Mouse (Mus musculus): ENCODE measurements around the gene Ubd. TPM values are rescaled to one million over a fixed set of nuclear protein-coding genes. Genes with fewer than 3 reads are reported as not detected.

The Ubd gene
- polyA plus RNA-seq, 1 experiment: 1.5 TPM

DNA sequence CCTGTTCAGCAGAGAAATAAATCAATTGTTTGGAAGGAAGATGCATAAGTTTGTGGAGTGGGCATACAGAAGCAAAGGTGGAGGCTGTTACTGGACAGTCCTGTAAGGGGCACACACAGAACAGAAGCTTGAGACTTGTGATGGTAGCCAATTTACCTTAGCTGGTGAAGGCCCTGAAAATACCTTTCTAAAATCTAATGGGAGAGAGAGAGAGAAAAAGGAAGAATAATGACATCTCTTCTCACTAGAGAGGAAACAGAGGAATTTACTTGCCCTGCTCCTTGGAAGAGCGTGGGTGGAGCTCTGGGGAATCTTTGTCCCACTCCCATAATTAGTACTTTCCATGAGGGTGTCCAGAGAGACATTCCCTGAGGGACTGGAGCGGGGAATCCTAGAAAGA is 7.2 kb downstream of the Ubd start, which contains the start of gene Olfr94:
Olfr94 (minus strand) TSS at position 101 of the 400 bp plus-strand sequence.
- Histone ChIP-seq H3K4me1 (ENCODE audit: control insufficient read depth, insufficient read depth, insufficient read length) (no peaks in the 10 kb centered on the region), H3K27ac (ENCODE audit: insufficient read depth, low read length) (no peak within 1 kb of the TSS), H3K4me3 (ENCODE audit: extremely low read depth, insufficient read depth, insufficient read length) (no peak within 1 kb of the TSS), H3K27me3 (ENCODE audit: control insufficient read depth, insufficient read depth, low read length) (peaks cover 4% of the 10 kb centered on the region), H3K36me3 (ENCODE audit: control insufficient read depth, insufficient read depth, low read length) (no peaks in the 10 kb centered on the region)
- no peak for DNase-seq (ENCODE audit: low read depth in 1 of 2, low spot score in 2 of 2)
- TF ChIP-seq CTCF (IDR thresholded peaks at IDR 0.05; ENCODE audit: extremely low read depth, insufficient read depth, insufficient read length, insufficient replicate concordance) (no peak), POLR2A (IDR thresholded peaks at IDR 0.05; ENCODE audit: low read depth, low read length) (no peak)
- 79% methylated on average over 2 of the region's 2 CpGs for WGBS

DNA sequence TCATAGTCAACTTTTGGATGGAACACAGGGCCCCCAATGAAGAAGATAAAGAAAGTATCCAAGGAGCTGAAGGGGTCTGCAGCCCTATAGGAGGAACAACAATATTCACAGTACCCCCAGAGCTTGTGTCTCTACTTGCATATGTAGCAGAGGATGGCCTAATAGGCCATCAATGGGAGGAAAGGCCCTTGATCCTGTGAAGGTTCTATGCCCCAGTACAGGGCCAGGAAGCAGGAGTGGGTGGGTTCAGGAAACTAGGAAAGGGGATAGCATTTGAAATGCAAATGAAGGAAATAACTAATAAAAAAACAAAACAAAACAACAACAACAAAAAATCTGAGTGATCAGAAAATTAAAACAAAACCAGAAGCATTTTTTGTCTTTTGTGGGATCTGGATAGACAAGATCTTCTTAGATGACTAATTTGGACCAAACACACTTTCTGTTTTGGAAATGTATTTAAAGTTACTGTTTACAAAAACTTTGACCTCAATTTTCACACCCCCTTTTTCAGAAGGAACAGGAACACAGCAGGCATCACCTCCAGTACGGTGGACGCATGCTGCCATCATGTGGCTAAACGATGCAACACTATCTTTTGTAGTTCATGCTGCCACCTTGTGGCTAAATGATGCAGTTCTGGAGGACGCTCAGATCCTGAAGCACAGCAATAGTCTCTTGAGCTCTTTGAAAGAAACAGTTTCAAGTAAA is 9.7 kb downstream of the Ubd start:
- Histone ChIP-seq H3K4me1 (ENCODE audit: control insufficient read depth, insufficient read depth, insufficient read length) (no peaks in the 10 kb centered on the region), H3K27ac (ENCODE audit: insufficient read depth, low read length) (no peak overlapping the region), H3K4me3 (ENCODE audit: extremely low read depth, insufficient read depth, insufficient read length) (no peak overlapping the region), H3K27me3 (ENCODE audit: control insufficient read depth, insufficient read depth, low read length) (no peaks in the 10 kb centered on the region), H3K36me3 (ENCODE audit: control insufficient read depth, insufficient read depth, low read length) (no peaks in the 10 kb centered on the region)
- TF ChIP-seq CTCF (IDR thresholded peaks at IDR 0.05; ENCODE audit: extremely low read depth, insufficient read depth, insufficient read length, insufficient replicate concordance) (peak; percentile 90; the same call in 1 of the 2 replicates), POLR2A (IDR thresholded peaks at IDR 0.05; ENCODE audit: low read depth, low read length) (no peak)
- 4% methylated on average over 4 of the region's 4 CpGs for WGBS
- DNase-seq (ENCODE audit: low read depth in 1 of 2, low spot score in 2 of 2): peak; percentile 26 to 53

DNA sequence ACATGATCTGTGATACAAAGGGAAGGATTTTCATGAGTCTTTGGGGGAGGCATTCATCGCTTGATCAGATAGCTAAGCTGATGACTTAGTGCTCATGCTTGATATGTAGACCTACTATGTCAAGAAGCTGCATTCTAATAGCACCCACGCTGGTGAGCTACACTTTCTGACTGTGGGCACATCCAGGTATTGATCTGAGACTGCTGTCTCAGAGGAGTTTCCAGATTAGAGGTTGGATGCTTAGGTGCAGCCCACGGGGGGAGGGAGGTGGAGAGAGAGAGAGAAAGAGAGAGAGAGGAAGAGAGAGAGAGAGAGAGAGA is 10.2 kb downstream of the Ubd start:
- no peaks in the 10 kb centered on the region for H3K36me3 ChIP-seq (ENCODE audit: control insufficient read depth, insufficient read depth, low read length)
- no peaks in the 10 kb centered on the region for H3K4me1 ChIP-seq (ENCODE audit: control insufficient read depth, insufficient read depth, insufficient read length)
- no peak for DNase-seq (ENCODE audit: low read depth in 1 of 2, low spot score in 2 of 2)
- no peak for TF ChIP-seq POLR2A (IDR thresholded peaks at IDR 0.05; ENCODE audit: low read depth, low read length)
- no peak for TF ChIP-seq CTCF (IDR thresholded peaks at IDR 0.05; ENCODE audit: extremely low read depth, insufficient read depth, insufficient read length, insufficient replicate concordance)
- H3K27me3 ChIP-seq (ENCODE audit: control insufficient read depth, insufficient read depth, low read length): no peaks in the 10 kb centered on the region
- H3K4me3 ChIP-seq (ENCODE audit: extremely low read depth, insufficient read depth, insufficient read length): no peak overlapping the region
- 32% methylated on average over 3 of the region's 3 CpGs for WGBS
- H3K27ac ChIP-seq (ENCODE audit: insufficient read depth, low read length): no peak overlapping the region

DNA sequence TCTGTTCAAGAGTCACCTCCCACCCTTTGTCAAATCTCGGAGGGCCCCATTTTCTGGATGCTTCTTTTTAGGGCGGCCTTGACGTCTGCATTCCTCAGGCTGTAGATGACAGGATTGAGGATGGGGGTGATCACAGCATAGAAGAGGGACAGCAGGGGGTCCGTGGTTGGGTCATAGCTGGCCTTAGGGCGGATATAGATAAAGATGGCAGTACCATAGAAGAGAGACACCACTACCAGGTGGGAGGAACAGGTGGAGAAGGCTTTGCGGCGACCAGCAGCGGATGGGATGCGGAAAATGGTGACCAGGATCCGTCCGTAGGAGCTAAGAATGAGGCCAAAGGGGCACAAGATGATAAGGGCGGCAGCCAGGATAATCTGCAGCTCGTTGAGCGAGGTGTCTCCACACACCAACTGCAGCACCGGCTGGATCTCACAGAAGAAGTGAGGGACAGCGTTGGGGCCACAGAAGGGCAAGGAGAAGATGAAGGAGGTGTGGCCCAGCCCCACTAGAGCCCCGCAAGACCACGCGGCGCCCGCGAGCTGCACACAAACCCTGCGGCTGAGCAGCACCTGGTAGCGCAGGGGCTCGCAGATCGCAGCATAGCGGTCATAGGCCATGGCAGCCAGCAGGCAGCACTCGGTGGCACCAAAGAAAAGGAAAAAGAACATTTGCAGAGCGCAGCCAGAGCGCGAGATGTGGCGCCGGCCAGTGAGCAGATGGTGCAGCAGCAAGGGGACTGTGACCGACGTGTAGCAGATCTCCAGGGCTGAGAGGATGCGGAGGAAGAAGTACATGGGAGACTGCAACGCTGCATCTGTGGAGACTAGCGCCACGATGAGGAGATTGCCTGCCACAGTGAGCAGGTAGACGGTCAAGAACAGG is 17.4 kb downstream of the Ubd start:
- WGBS: 24% methylated on average over 40 of the region's 40 CpGs
- Histone ChIP-seq H3K4me3 (ENCODE audit: extremely low read depth, insufficient read depth, insufficient read length) (no peak overlapping the region), H3K4me1 (ENCODE audit: control insufficient read depth, insufficient read depth, insufficient read length) (no peaks in the 10 kb centered on the region), H3K27me3 (ENCODE audit: control insufficient read depth, insufficient read depth, low read length) (no peaks in the 10 kb centered on the region), H3K36me3 (ENCODE audit: control insufficient read depth, insufficient read depth, low read length) (no peaks in the 10 kb centered on the region), H3K27ac (ENCODE audit: insufficient read depth, low read length) (no peak overlapping the region)
- TF ChIP-seq CTCF (IDR thresholded peaks at IDR 0.05; ENCODE audit: extremely low read depth, insufficient read depth, insufficient read length, insufficient replicate concordance) (no peak), POLR2A (IDR thresholded peaks at IDR 0.05; ENCODE audit: low read depth, low read length) (no peak)
- no peak for DNase-seq (ENCODE audit: low read depth in 1 of 2, low spot score in 2 of 2)

DNA sequence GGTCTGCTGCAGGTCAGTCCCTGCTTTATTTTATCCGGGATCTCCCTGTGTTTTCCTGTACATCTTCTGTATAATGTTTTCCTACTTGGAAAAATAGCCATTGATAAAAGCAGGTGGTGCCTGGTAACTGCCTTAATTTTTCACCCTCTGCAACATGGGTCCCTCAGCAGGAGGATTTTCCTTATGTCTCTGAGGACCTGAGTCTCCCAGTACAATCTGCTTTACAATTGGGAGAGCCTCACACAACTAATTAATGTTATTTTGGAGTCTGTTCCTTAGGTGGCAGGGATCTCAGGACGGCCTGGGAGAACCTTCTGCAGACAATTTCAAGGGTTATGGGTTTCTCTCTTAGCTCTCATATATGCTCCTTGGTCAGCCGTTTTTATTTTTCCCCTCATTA is 19.3 kb downstream of the Ubd start, which contains the start of gene Olfr95:
Olfr95 (minus strand) TSS at position 101 of the 400 bp plus-strand sequence.
- DNase-seq (ENCODE audit: low read depth in 1 of 2, low spot score in 2 of 2): no peak
- WGBS: 75% methylated on average over 3 of the region's 3 CpGs
- H3K27me3 ChIP-seq (ENCODE audit: control insufficient read depth, insufficient read depth, low read length): no peaks in the 10 kb centered on the region

GRCm38 (mm10) chr17:37218486-37218885 is 24.8 kb downstream of the Ubd start:
- Histone ChIP-seq H3K36me3 (ENCODE audit: control insufficient read depth, insufficient read depth, low read length) (no peaks in the 10 kb centered on the region), H3K4me3 (ENCODE audit: extremely low read depth, insufficient read depth, insufficient read length) (no peak overlapping the region), H3K4me1 (ENCODE audit: control insufficient read depth, insufficient read depth, insufficient read length) (no peaks in the 10 kb centered on the region), H3K27ac (ENCODE audit: insufficient read depth, low read length) (no peak overlapping the region), H3K27me3 (ENCODE audit: control insufficient read depth, insufficient read depth, low read length) (no peaks in the 10 kb centered on the region)
- no peak for TF ChIP-seq CTCF (IDR thresholded peaks at IDR 0.05; ENCODE audit: extremely low read depth, insufficient read depth, insufficient read length, insufficient replicate concordance)
- no peak for TF ChIP-seq POLR2A (IDR thresholded peaks at IDR 0.05; ENCODE audit: low read depth, low read length)
- WGBS: 78% methylated on average over 3 of the region's 3 CpGs
- DNase-seq (ENCODE audit: low read depth in 1 of 2, low spot score in 2 of 2): no peak

More for the DNA sequence above, 19.3 kb downstream of the Ubd start, which contains the start of gene Olfr95:
- H3K36me3 ChIP-seq (ENCODE audit: control insufficient read depth, insufficient read depth, low read length): no peaks in the 10 kb centered on the region
- H3K4me1 ChIP-seq (ENCODE audit: control insufficient read depth, insufficient read depth, insufficient read length): no peaks in the 10 kb centered on the region
- no peak within 1 kb of the TSS for H3K27ac ChIP-seq (ENCODE audit: insufficient read depth, low read length)
- TF ChIP-seq CTCF (IDR thresholded peaks at IDR 0.05; ENCODE audit: extremely low read depth, insufficient read depth, insufficient read length, insufficient replicate concordance): no peak
- TF ChIP-seq POLR2A (IDR thresholded peaks at IDR 0.05; ENCODE audit: low read depth, low read length): no peak
- no peak within 1 kb of the TSS for H3K4me3 ChIP-seq (ENCODE audit: extremely low read depth, insufficient read depth, insufficient read length)

Measured in spleen, adult 2 months (tissue).